ENCODE assay signal across 8 mouse cellular contexts in the genomic region with DNA sequence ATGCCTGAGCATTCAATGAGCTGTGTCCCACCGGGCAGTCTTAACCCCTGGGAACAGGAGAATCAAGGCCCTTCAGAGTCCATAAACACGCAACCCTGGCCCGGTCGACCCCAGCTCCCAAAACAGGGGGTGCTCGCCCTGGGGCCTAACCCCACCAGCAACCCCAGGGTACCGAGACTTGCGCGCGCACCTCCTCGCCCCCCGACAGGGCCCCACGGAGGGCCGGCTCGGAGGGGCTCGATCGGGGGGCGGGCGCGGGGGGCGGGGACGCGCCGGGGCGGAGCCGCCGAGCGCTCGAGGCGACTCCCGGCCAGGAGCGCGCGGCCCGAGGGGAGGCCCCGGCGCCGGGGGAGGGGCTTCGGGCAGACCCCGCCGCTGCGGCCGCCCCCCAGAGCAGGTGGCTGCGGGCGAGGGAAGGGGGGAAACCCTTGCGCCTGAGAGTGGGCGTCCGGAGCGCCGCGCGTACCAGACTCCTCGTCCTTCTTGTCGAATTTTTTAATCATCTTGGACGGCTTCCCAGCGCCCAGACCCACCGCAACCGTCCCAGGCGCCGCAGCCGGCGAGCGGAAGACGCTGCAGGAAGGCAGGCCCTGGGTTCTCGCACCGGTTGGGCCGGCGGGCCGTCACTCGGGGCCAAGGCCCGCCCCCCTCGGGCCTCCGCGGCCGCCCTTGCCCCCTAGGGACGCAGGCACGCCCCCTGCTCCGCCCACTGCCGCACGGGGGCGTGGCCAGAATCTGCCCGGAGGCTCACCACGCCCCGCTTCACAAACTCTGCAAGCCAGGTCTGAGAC. TPM values are rescaled to one million over a fixed set of nuclear protein-coding genes. Genes with fewer than 3 reads are reported as not detected.
DNase-seq lines count a peak whose midpoint lies in the region; ATAC-seq and TF ChIP-seq lines count a peak whose summit lies in the region.

A gene (minus strand): TSS at position 600 of the 791 bp plus-strand sequence.

- DNase-seq in A20 (ENCODE audit: low read depth, low spot score), result peak; percentile 97
- DNase-seq in heart, embryonic 10.5 days (ENCODE audit: low spot score), result peak; percentile 97
- DNase-seq in liver, result peak; percentile 95
- DNase-seq in spleen, postnatal 4 days (ENCODE audit: low spot score in 2 of 2), result peak; percentile 96 to 99

- no peak for TF ChIP-seq POLR2A in bone marrow macrophage, adult 2 months (IDR thresholded peaks at IDR 0.05; ENCODE audit: borderline replicate concordance, low read depth, low read length)
- TF ChIP-seq POLR2A in embryonic fibroblast, embryonic 13.5 days (IDR thresholded peaks at IDR 0.05; ENCODE audit: low read depth, low read length), result no peak; the same call in 1 of the 2 replicates

- peak within 1 kb of the TSS; percentile 95 for H3K4me3 ChIP-seq in bone marrow macrophage, adult 2 months (ENCODE audit: insufficient read depth, low read length)
- peak within 1 kb of the TSS; percentile 80 for H3K4me3 ChIP-seq in embryonic fibroblast, embryonic 13.5 days (ENCODE audit: insufficient read depth, low read length)
- H3K4me3 ChIP-seq in heart, embryonic 10.5 days, result peak within 1 kb of the TSS; percentile 77
- H3K4me3 ChIP-seq in kidney, embryonic 15.5 days (replicated peaks), result peak within 1 kb of the TSS; percentile 86

- peaks cover 7% of the 10 kb centered on the region for H3K4me1 ChIP-seq in bone marrow macrophage, adult 2 months (ENCODE audit: control insufficient read depth, insufficient read depth, low read length)
- H3K4me1 ChIP-seq in embryonic fibroblast, embryonic 13.5 days (ENCODE audit: control insufficient read depth, insufficient read depth, low read length), result peaks cover 2% of the 10 kb centered on the region; the same call in 1 of the 2 replicates
- H3K4me1 ChIP-seq in heart, embryonic 10.5 days, result peaks cover 11% of the 10 kb centered on the region
- peaks cover 13% of the 10 kb centered on the region for H3K4me1 ChIP-seq in kidney, embryonic 15.5 days

- no peak for TF ChIP-seq CTCF in bone marrow macrophage, adult 2 months (IDR thresholded peaks at IDR 0.05; ENCODE audit: low read depth, low read length)
- TF ChIP-seq CTCF in embryonic fibroblast, embryonic 13.5 days (IDR thresholded peaks at IDR 0.05; ENCODE audit: borderline replicate concordance, insufficient read depth, low read length), result no peak

- H3K4me2 ChIP-seq in kidney, embryonic 15.5 days, result peak within 1 kb of the TSS; percentile 66

- H3K27ac ChIP-seq in bone marrow macrophage, adult 2 months (ENCODE audit: insufficient read depth, low read depth, low read length), result peak within 1 kb of the TSS; percentile 72
- H3K27ac ChIP-seq in embryonic fibroblast, embryonic 13.5 days (ENCODE audit: insufficient read depth, low read length), result peak within 1 kb of the TSS; percentile 15; the same call in 1 of the 2 replicates
- H3K27ac ChIP-seq in heart, embryonic 10.5 days, result peak within 1 kb of the TSS; percentile 97
- H3K27ac ChIP-seq in kidney, embryonic 15.5 days, result peak within 1 kb of the TSS; percentile 99

- H3K27me3 ChIP-seq in heart, embryonic 10.5 days (ENCODE audit: insufficient read depth, poor library complexity, severe bottlenecking), result no peaks in the 10 kb centered on the region
- no peaks in the 10 kb centered on the region for H3K27me3 ChIP-seq in kidney, embryonic 15.5 days

- ATAC-seq in kidney, embryonic 15.5 days (replicated peaks; ENCODE audit: low FRiP score), result peak; percentile 98
- peak; percentile 94 for ATAC-seq in monocyte, adult 5-6 weeks (replicated peaks; ENCODE audit: insufficient number of reproducible peaks, low FRiP score, low TSS enrichment, poor library complexity, severe bottlenecking)

- under 1% methylated on average over 67 of the region's 83 CpGs for WGBS in heart, embryonic 10.5 days
- under 1% methylated on average over 60 of the region's 83 CpGs for WGBS in kidney, embryonic 15.5 days

- H3K9me3 ChIP-seq in heart, embryonic 10.5 days, result no peaks in the 10 kb centered on the region
- H3K9me3 ChIP-seq in kidney, embryonic 15.5 days (replicated peaks), result no peaks in the 10 kb centered on the region

- no peaks in the 10 kb centered on the region for H3K36me3 ChIP-seq in heart, embryonic 10.5 days
- no peaks in the 10 kb centered on the region for H3K36me3 ChIP-seq in kidney, embryonic 15.5 days

- H3K9ac ChIP-seq in kidney, embryonic 15.5 days, result peak within 1 kb of the TSS; percentile 76

RNA-seq across cellular contexts. Expression of the gene that starts here (rescaled TPM):
- 24.1 and 28.0 TPM in 2 replicates for polyA plus RNA-seq in bone marrow macrophage, adult 2 months (2012; ENCODE audit: insufficient read depth, insufficient read length, missing spikeins)
- 43.8 and 44.1 TPM in 2 replicates for polyA plus RNA-seq in embryonic fibroblast, embryonic 13.5 days (2011; ENCODE audit: insufficient read length, low read depth, missing spikeins)
- polyA plus RNA-seq in heart, embryonic 10.5 days (2016; fragmentation: Nextera tagmentation; extraction: Ambion mirVana), result 18.6 and 27.7 TPM in 2 replicates
- polyA plus RNA-seq in kidney, embryonic 15.5 days (2015; fragmentation: Nextera tagmentation; extraction: Ambion mirVana), result 24.6 and 26.2 TPM in 2 replicates
- total RNA-seq in monocyte, adult 5-6 weeks (2017), result 40.5 to 51.7 TPM (median 47.6 TPM) in 3 replicates

Comparison
In these comparisons a context has a peak if more than half of its experiments do, and no peak if none do; other contexts are left out.
1. Peak in every context shown above with its lines: DNase-seq, ATAC-seq, H3K4me3 ChIP-seq and H3K27ac ChIP-seq.
2. H3K27ac ChIP-seq: peak in every context shown above with its lines; median percentile 99 in kidney, embryonic 15.5 days; 97 in heart, embryonic 10.5 days; 72 in bone marrow macrophage, adult 2 months; 15 in embryonic fibroblast, embryonic 13.5 days.